Mouse (Mus musculus): ENCODE data around the gene Pinlyp. TPM values are rescaled to one million over a fixed set of nuclear protein-coding genes. Genes with fewer than 3 reads are reported as not detected.

Pinlyp gene
- polyA plus RNA-seq, 1 experiment: 24.2 TPM

DNA sequence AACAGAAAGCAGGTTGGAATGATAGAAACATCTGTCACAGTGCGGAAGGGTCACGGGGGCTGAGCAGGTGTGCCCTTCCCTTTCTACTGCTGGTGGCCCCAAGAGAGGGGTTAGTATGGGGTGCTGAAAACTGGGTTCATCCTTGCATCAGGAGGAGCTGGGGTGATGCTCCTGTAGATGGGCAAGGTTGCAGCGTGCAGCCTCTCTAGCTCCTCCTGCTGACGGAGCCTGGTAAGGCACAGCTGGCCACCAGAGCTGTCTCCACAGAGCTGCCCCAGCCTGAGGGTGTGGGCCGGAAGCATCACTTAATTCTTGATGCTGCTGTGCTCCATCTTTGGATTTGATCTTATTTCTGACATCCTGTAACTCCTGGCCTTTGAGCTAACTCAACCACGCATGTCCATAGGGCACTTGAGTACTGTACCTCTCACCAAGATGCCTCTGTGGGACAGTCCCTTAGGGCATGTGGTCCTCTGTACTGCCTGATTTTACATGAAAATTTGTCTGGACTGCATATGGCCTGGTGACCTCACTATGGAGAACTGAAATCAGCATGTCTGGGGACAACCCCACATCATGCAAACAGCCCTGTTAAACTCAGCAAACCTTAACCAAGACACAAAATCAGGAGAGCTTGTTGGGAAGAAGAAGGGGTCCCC, 18.8 kb upstream of the Pinlyp start:
- peak; percentile 71 for DNase-seq
- 59% methylated on average over 6 of the region's 6 CpGs for WGBS
- Histone ChIP-seq H3K4me1 (ENCODE audit: control insufficient read depth, insufficient read depth, low read length) (no peaks in the 10 kb centered on the region), H3K4me3 (replicated peaks; ENCODE audit: extremely low read depth, low read depth, low read length) (no peak overlapping the region)
- peak; percentile 94 for TF ChIP-seq CTCF (IDR thresholded peaks at IDR 0.05; ENCODE audit: insufficient read depth, low read length)
- no peak for TF ChIP-seq POLR2A (IDR thresholded peaks at IDR 0.05; ENCODE audit: borderline replicate concordance, extremely low read depth, low read depth, low read length)

DNA sequence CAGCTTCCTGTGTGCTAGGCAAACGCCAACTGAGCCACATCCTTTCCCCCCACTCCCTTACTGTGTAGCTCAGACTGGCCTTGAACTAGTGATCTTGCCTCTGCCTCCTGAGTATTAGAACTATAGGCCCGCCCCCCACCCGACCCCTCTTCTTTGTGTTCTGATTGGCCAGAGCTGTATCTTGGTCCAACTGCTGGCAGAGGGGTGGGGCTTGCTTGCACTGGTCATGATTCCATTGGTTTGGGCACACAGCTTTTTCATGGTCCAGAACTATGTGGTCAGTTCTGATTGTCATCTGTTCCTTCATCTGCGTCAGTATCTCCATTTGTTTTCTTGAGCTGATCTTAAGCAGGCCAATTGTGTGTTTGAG, 17.9 kb upstream of the Pinlyp start:
- WGBS: 88% methylated on average over 4 of the region's 4 CpGs
- no peak for DNase-seq
- no peaks in the 10 kb centered on the region for H3K4me1 ChIP-seq (ENCODE audit: control insufficient read depth, insufficient read depth, low read length)
- TF ChIP-seq CTCF (IDR thresholded peaks at IDR 0.05; ENCODE audit: insufficient read depth, low read length): no peak
- TF ChIP-seq POLR2A (IDR thresholded peaks at IDR 0.05; ENCODE audit: borderline replicate concordance, extremely low read depth, low read depth, low read length): no peak
- H3K4me3 ChIP-seq (replicated peaks; ENCODE audit: extremely low read depth, low read depth, low read length): no peak overlapping the region

- no peak for DNase-seq
- Histone ChIP-seq H3K4me3 (replicated peaks; ENCODE audit: extremely low read depth, low read depth, low read length) (no peak overlapping the region), H3K4me1 (ENCODE audit: control insufficient read depth, insufficient read depth, low read length) (no peaks in the 10 kb centered on the region)
- WGBS: 84% methylated on average over 8 of the region's 8 CpGs
- no peak for TF ChIP-seq CTCF (IDR thresholded peaks at IDR 0.05; ENCODE audit: insufficient read depth, low read length)
- no peak for TF ChIP-seq POLR2A (IDR thresholded peaks at IDR 0.05; ENCODE audit: borderline replicate concordance, extremely low read depth, low read depth, low read length)
These were observed 17.4 kb upstream of the Pinlyp start for GRCm38 (mm10) chr7:24563191-24563836.

GRCm38 (mm10) chr7:24561450-24561849, 15.5 kb upstream of the Pinlyp start:
- Histone ChIP-seq H3K4me3 (replicated peaks; ENCODE audit: extremely low read depth, low read depth, low read length) (no peak overlapping the region), H3K4me1 (ENCODE audit: control insufficient read depth, insufficient read depth, low read length) (no peaks in the 10 kb centered on the region)
- WGBS: 81% methylated on average over 4 of the region's 4 CpGs
- TF ChIP-seq CTCF (IDR thresholded peaks at IDR 0.05; ENCODE audit: insufficient read depth, low read length) (no peak), POLR2A (IDR thresholded peaks at IDR 0.05; ENCODE audit: borderline replicate concordance, extremely low read depth, low read depth, low read length) (no peak)
- no peak for DNase-seq

DNA sequence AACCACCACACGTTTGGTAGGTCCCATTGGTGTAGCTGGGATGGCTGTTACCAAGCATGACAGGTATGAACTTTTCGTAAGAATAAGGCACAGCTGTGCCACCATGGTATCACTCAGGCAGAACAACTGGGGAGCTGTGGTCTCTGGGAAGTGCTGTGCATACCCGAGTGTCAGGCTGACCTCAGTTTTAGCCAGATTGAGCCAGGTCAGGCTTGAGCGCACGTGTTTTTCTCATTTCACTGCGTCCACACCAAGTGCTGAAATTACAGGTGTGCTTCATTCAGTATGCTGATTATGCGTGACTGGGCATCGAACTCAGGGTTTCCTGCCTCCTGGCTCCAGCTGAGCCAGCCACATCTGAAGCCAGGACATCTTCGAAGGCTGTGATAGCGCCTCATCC, 9.9 kb upstream of the Pinlyp start:
- DNase-seq: no peak
- no peak overlapping the region for H3K4me3 ChIP-seq (replicated peaks; ENCODE audit: extremely low read depth, low read depth, low read length)
- no peaks in the 10 kb centered on the region for H3K4me1 ChIP-seq (ENCODE audit: control insufficient read depth, insufficient read depth, low read length)
- no peak for TF ChIP-seq CTCF (IDR thresholded peaks at IDR 0.05; ENCODE audit: insufficient read depth, low read length)
- TF ChIP-seq POLR2A (IDR thresholded peaks at IDR 0.05; ENCODE audit: borderline replicate concordance, extremely low read depth, low read depth, low read length): no peak
- 91% methylated on average over 10 of the region's 10 CpGs for WGBS

GRCm38 (mm10) chr7:24551985-24552759, 6.3 kb upstream of the Pinlyp start:
- TF ChIP-seq POLR2A (IDR thresholded peaks at IDR 0.05; ENCODE audit: borderline replicate concordance, extremely low read depth, low read depth, low read length) (no peak), CTCF (IDR thresholded peaks at IDR 0.05; ENCODE audit: insufficient read depth, low read length) (no peak)
- DNase-seq: no peak
- 74% methylated on average over 12 of the region's 12 CpGs for WGBS
- Histone ChIP-seq H3K4me3 (replicated peaks; ENCODE audit: extremely low read depth, low read depth, low read length) (no peak overlapping the region), H3K4me1 (ENCODE audit: control insufficient read depth, insufficient read depth, low read length) (0 out of 2 replicates have a peak, but pooled peaks cover 2% of the 10 kb centered on the region)

DNA sequence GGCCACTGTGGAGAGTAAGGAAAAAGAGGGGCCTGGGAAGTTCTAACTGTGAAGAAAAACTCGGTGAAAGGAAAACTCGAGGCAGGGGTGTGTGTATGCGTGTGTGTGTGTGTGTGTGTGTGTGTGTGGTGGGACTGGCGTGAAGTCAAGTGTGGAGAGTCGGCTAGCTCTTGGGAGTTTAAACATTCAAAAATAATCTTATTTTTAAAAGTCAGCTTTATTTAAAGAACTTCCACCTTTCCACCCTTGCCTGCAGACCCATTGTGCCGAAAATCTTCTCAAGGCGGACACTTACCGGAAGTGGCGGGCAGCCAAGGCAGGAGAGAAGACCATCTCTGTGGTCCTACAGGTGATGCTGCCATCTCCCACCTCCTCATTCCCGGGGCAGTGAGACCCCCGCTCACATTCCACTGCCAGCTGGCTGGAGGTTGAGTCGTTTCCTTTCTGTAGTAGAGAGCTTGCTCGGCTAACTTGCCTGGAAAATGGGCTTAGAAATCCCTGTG, 1.7 kb upstream of the Pinlyp start:
- no peak for DNase-seq
- TF ChIP-seq CTCF (IDR thresholded peaks at IDR 0.05; ENCODE audit: insufficient read depth, low read length): no peak
- TF ChIP-seq POLR2A (IDR thresholded peaks at IDR 0.05; ENCODE audit: borderline replicate concordance, extremely low read depth, low read depth, low read length): no peak
- Histone ChIP-seq H3K4me1 (ENCODE audit: control insufficient read depth, insufficient read depth, low read length) (0 out of 2 replicates have a peak, but pooled peaks cover 2% of the 10 kb centered on the region), H3K4me3 (replicated peaks; ENCODE audit: extremely low read depth, low read depth, low read length) (peak overlapping the region; percentile 97)
- 21% methylated on average over 13 of the region's 13 CpGs for WGBS

- Histone ChIP-seq H3K4me3 (replicated peaks; ENCODE audit: extremely low read depth, low read depth, low read length) (peak overlapping the region; percentile 97), H3K4me1 (ENCODE audit: control insufficient read depth, insufficient read depth, low read length) (0 out of 2 replicates have a peak, but pooled peaks cover 2% of the 10 kb centered on the region)
- no peak for TF ChIP-seq POLR2A (IDR thresholded peaks at IDR 0.05; ENCODE audit: borderline replicate concordance, extremely low read depth, low read depth, low read length)
- TF ChIP-seq CTCF (IDR thresholded peaks at IDR 0.05; ENCODE audit: insufficient read depth, low read length): no peak
- DNase-seq: peak; percentile 98
- WGBS: 1% methylated on average over 57 of the region's 57 CpGs
These were observed 894 bp upstream of the Pinlyp start for GRCm38 (mm10) chr7:24546634-24547389.

DNA sequence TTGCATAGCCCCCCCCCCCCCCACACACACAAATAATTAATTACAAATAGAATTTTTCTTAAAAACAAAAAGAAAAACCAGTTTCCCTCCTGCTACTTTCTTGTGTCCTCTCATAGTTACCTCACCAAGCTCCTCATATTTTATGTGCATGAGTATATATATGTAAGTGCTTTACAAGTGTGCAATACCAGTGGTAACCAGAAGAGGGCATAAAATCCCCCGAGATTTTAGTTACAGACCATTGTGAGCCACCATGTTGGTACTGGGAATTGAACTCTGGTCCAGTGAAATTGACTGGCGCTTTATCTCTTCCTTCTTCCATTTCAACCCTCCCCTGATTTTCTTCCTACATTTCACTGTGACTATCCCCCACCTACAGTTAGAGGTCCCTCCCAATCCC, 1.4 kb downstream of the Pinlyp start:
- WGBS: 83% methylated on average over 2 of the region's 2 CpGs
- TF ChIP-seq CTCF (IDR thresholded peaks at IDR 0.05; ENCODE audit: insufficient read depth, low read length) (no peak), POLR2A (IDR thresholded peaks at IDR 0.05; ENCODE audit: borderline replicate concordance, extremely low read depth, low read depth, low read length) (no peak)
- 0 out of 2 replicates have a peak, but pooled peaks cover 2% of the 10 kb centered on the region for H3K4me1 ChIP-seq (ENCODE audit: control insufficient read depth, insufficient read depth, low read length)
- H3K4me3 ChIP-seq (replicated peaks; ENCODE audit: extremely low read depth, low read depth, low read length): no peak overlapping the region
- no peak for DNase-seq
